Mouse (Mus musculus): ENCODE results near the gene Neurog3.

Neurog3 gene

DNA sequence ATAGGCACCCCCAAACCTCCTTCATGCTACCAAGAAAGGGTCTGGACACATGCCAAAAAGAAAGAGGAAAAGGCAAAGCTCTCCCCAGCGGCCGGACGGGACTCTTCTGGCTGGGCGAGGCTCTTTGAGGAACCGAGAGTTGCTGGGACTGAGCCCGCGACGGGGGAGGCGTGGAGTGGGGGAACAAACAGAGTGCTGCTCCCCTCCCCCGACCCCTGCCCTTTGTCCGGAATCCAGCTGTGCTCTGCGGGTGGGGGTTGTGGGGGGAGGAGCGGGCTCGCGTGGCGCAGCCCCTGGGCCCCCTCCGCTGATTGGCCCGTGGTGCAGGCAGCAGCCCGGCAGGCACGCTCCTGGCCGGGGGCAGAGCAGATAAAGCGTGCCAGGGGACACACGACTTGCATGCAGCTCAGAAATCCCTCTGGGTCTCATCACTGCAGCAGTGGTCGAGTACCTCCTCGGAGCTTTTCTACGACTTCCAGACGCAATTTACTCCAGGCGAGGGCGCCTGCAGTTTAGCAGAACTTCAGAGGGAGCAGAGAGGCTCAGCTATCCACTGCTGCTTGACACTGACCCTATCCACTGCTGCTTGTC is at the start of gene Neurog3:
Gene Neurog3 (plus strand): TSS at position 400 of the 591 bp plus-strand sequence.
- DNase-seq: peak in 1 of 2 experiments; percentile 36

DNA sequence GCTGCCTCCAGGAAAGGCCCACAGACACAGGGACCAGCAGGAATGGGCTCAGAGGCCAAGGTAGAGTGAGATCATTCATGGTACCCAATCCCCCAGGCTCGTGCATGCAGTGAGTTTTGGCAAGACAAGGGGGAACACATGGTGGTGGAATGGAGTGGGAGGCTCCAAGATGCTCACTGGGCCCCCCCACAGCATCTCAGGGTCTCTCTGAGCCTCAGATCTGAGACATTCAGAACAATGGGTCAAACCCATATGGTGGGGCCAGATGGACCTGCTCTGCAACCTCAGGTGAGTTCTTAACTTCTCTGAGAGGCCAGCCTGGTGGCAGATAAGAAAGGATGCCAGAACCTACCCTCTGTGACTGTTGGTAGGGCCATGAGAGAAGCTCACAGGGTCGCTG is 46.8 kb upstream of the Neurog3 start:
- DNase-seq: no peak

DNA sequence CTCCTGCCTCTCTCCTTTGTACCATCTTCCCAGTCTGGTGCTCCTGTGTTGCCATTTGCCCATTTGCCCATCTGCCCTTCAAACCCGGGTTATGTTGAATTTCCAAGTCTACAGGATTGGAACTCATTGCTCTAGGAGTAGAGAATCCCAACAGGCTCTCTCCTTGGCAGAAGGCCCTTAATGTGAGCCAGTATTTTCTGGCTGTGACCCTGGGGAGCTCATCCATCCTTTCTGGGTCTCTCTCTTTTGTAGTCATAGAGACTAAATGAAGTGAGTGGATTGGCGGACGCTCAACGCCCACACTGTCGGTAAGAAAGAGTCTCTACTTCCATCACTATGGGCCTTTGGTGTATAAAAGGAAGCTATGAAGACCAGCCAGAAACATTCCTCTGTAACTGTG is 46.1 kb upstream of the Neurog3 start:
- no peak for DNase-seq

DNA sequence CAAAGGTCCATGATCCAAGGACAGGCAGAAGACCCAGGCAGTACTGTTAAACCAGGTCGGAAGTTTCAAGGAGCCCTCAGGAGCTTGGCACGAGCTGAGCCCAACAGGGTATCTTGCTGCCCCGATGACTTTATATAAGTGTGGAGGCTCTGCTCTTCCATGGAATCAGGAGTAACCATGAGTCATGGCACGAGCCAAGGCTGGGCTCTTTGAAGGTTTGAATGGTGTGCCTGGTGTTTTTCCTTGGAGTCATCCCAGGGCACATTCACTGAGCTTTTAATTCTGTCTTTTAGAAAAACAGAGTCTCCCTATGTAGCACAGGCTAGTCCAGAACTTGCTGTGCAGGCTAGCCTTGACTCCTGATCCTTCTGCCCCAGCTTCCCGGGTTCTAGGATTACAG is 44.5 kb upstream of the Neurog3 start:
- no peak for DNase-seq

DNA sequence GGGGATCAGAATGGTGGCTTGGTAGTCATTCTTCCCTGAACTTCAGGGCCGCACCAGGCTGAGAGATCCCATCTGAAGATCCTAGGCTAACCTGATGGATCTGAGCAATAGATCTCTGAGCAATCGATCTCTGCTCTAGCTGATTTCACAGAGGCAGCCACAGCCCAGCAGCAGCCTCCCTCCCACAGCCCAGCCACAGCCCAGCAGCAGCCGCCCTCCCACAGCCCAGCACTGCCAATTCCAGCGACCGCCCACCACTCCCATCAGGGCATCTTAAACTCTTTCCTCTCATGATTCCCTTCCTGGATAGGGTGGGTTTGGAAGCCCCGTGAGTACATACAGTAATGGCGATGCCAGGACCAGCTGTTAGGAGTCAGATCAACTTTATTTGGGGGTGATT is 43.8 kb upstream of the Neurog3 start:
- DNase-seq: no peak

DNA sequence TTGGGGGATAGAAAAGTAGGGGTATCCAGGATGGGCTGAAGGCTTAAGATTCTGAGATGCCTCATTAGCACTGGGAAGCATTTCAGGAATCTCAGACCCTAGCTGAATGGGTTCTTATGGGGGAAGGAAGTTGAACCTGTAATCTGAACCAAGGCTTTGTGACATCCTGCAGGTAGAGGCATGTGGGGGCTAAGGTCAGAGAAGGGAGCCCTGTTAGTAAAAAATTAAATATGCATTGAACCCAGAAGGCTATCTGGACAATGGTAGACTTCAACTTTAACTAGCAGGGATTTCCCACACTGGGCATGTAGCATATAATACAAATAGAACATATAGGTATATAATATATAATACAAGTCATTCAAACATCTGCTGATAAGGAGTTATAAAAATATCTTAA is 43.4 kb upstream of the Neurog3 start:
- no peak for DNase-seq

DNA sequence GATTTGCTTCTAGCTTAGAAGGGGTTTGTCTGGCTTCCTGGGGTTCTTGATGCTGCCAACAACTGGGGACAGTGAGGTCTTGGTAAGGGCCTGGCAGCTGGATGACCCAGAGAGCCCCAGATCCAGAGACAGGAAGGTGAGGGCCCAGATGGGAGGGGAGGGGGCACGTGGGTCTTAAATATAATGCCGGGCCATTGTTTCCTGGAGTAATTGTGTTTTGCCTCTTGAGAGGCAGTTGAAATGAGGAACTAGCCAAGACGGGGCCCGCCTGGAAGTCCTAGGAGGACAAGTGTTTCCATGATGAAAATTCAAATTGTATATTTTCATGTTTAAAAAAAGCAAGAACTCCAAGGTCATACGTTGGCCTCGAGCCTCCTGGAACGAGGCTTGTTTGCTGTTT is 39.0 kb upstream of the Neurog3 start:
- DNase-seq: no peak

DNA sequence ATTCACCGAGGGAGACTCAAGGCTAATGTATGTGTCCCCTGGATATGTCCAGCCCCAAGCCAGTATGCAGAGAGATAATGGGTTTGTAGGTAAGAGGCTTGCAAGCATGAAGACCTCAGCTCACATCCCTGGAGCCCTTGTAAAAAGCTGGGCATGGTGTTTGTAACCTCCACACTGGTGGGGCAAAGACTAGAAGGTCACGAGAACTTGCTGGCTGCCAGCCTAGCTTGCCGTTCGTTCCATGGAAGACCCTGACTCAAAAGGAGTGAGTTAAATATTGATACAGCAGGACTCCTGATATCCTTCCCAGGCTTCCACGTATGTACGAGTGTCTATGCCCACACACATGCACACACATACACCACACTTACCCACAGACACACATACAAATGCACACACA is 38.5 kb upstream of the Neurog3 start:
- no peak for DNase-seq

DNA sequence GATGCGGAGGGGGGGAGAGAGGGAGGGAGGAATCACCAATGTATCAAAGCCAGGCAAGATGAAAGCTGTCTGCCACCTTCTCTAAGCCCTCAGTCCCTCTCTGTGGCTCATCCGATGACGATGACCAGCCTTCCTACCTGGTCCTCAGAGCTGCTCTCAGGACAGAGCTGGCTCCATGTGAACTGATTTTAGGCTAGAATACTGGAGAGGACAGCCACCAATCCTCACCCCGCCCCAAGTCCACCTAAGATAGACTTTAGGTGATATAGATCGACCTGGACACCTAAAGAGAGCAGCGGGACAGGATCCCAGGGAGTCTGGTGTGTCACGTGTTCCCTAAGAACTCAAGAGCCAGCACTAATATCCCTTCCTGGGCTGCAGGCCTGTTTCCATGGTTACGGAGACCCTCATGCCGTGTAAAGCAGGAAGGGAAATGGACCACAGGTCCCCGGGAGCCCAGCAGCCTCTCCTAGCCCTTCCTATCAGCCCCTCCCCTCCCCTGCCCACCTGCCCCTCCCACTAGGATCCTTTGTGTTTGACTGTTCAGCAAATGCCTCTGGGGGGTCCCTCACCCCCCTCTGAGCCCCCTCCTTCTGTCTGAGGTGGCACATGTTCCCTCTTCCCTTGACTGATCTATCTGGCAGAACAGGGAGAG is 33.0 kb upstream of the Neurog3 start:
- no peak for DNase-seq

DNA sequence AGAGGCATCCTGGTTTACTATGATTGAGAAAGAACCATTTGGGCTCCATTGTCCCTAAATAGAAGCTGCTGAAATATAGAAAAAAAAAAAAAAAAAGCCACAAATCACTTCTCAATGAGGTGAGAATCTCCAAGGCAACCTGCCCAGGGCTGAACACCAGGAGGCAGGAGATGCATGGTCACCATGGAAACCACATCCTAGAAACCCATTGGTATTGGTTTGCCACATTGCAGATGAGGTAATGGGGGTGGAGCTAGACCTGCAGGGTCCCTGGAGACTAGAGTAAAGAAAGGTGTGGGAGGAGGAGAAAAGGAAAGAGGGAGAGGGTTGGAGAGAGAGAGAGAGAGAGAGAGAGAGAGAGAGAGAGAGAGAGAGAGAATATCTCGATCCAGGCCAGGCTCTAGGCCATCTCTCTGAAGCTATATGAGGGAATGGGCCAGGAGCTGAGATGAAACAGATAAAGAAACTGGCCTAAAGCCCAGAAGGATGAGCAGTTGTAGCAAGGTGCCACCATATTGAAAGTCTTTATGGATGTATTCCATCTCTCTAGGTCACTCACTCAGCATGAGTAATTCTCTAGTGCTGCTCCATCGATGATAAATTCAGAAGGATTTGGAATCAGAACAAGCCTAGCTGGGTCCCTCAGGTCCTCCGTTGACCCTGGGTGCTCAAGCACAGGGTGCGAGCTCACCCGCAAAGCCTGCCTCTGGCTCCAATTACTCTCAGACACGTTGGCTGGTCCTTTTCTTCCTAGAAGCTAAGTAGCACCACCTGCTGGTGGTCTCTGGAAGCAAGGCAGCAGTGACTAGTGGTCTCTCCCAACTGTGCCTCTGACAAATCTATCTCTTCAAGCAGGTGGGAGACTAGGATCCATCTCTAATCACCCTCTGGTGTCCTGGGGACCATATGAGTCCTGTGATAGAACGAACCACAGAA is 31.1 kb upstream of the Neurog3 start:
- DNase-seq: peak; percentile 62 to 79

DNA sequence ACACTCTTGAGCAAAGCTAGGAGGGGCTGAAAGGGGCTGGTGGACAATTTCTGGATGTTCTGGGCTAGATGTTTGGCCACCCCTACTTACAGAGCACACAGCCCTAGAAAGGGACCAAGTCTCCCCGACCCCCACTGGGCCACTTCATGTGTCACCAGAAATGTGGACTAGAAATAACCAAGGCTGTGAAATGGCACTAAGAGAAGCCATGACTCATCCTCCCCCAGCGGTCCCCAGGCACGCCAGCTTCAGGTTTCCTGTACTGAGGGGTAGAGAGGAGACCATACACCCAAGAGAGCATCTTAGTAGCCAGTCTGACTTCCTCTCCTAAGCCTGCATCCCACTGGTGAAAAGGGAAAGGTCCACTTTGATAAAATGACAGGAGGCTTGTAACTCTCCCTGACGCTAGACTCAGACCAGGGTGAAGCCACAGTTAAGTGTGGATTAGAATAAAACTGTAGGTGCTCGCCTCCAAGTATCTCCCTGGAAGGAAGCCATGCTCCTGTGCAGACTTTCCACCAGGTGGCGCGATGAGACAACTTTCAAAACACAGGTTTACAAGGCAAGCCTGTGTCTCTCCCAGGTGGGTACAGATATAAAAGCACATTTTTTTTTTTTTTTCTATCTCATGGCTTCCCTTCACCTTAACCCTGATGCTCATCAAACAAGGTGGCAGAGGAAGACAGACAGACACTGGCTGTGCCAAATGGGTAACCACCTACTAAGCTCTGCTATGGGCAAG is 27.9 kb upstream of the Neurog3 start:
- DNase-seq: peak in 1 of 2 experiments; percentile 66

DNA sequence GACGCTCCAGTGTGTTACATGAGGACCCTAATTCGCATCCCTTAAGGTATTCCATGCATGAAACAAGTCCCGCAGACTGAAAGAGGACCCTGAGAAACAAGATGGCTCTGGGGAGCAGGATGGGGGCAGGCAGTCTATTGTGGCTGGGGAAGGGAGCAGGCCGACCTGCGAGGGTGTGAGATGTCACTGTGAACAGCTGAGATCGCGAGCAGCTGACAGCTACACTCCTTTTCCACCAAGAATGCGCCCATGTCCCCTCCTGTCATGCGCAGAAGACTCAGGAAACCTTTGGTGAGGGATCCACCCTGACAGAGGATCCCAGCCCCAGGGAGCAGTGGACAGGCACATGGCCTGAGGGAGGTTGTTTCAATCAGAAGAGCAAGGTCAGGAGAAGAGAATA is 25.8 kb upstream of the Neurog3 start:
- no peak for DNase-seq

DNA sequence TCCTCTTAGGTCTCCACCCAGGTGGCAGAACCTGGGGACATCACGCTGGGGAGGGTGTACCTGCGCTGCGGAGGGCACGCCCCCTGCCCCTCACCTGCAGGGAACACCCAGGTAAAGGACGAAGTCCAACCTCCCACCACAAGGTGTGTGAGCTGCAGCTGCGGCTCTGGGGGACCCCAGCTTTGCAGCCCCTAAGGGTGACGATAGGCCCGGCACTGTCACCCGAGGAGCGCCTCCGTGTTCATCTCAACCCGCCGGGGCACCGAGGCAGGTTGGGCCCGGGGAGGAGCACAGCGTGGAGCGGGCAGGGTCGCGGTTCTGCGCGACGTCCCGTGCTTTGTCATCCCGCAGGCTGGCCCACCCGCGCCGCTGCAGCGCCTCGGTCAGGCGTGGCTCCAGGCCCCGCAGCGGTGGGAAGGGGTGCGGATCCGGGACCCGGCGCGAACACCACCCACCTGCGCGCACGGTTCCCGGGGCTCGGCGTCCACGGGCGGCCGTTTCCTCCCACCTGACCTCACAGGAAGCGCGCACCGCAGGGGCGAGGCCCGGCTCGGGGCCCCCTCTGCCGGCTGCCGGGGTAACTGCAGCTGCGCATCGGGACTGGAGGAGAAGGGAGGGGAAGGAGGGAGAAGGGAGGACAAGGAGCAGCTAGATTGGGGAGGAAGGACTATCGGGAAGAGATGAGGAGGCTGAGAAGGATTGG is 22.2 kb upstream of the Neurog3 start:
- peak; percentile 82 to 87 for DNase-seq

DNA sequence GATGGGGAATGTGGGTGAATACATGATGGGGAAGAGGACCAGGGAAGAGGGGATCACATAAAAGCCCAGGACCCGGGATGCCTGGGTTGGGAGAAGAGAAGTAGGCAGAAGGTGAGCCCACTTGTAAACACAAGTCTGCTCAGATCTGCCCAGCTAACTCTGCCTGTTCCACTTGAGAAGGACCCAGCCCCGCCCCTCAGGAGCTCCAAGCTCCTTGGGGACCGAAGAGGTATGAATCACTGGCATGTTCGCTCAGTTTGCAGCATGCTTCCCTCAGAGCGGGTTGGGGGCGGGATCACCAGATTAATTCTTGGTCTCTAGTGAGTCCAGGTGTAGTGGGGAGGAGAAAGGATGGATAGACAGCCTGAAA is 21.7 kb upstream of the Neurog3 start:
- peak in 1 of 2 experiments; percentile 40 for DNase-seq

DNA sequence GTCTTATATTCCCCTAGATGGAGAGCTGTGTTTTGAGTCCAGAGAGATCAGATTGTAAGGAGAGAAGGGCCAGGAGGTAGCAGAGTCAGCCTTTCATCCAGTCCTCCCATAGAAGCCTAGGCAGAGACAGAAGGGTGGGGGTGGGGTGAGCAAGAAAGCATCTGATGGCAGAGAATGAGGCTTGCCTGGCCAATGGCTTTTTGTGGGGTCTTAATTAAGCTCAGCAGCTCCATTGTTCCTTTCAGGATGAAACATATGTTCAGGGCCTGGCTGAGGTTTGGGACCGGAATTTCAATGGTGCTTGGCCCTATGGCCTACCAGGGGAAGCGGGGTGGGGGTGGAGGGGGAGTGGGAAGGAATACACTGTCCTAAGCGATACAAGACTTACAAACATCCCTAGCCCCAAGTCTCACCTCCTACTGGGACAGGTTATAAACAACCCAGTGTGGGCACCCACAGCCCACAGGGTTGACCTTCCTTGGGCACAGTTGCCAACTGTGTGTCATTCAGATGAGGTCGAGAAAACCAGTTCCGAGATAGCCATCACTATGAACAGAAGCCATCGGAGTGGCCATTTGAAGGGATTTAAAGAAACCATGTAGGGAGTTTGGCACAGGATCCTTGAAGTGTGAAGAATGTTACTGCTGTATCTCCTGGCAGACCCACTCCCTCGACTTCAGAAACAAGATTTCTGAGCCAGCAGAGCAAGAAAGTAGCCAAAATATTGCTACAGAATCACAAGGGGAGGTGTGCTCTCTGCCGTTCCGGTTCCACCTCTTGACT is 18.8 kb upstream of the Neurog3 start:
- no peak for DNase-seq

DNA sequence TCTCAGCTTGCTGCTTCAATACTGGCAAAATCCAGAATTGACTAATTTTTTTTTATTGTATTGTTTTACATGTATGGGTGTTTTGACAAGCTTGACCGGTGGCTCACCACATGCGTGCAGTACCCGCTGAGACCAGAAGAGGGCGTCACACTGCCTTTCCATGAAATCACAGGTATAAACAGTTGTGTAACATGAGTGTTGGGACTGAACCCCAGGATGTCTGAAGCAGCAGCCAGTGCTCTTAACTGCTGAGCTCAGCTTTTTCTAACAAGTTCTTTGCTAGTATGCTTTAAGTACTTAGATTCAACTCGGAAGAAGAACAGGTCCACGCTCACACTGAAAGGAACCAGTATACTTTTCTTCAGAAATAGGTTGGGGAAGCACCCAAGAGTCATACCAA is 5.8 kb upstream of the Neurog3 start:
- no peak for DNase-seq

DNA sequence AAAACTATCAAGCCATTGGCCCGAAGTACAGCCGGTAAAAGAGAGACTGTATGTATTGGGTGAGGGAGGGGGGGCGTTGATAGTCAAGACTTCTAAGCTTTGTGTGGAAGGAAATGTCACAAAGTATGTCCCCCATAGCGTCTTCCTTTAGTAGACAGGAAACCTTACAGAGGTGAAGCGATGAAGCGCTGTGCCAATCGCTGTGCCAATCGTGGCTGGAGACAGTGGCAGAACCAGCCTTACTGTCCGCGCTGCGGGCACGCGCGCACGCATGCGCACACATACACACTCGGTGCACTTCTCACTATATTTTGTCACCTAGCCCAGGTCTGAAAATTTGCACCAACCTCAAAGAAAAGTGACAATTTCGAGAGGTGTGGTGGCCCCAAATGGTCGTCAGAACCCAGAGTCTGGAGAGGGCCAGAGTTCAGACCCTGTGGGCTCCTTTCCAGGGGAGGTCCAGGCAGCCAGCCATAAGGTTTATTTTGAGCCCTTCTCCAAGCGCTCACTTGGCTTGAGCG is 5.1 kb upstream of the Neurog3 start:
- DNase-seq: no peak

DNA sequence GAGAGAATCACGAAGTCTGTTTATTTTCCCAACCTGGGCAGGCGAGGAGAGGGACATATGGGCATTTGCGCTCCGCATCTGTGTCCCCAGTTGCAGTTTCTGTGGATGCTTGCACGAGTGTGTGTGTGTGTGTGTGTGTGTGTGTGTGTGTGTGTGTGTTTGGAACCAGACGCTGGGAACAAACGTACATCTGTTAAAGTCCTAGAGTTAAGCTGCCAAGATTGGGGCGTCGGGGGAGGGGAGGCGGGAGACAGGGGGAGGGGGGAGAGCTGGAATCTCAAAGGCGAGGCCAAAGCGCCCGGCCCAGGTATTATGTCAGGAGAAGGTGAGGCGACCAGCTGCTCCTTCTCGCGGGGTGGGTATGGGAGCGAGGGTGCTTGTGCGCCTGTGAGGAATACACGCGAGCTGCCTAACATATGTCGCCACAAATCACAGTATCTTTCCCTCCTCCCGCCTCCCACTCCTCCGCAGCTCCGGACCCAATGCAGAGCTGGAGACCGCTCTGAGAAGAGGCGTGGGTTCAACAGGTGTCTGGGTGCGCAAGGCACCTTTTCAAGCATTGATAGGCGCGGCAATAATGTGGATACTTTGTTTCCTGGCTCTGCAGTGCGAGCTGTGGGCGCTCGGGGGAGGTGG is 4.5 kb upstream of the Neurog3 start:
- DNase-seq: no peak

DNA sequence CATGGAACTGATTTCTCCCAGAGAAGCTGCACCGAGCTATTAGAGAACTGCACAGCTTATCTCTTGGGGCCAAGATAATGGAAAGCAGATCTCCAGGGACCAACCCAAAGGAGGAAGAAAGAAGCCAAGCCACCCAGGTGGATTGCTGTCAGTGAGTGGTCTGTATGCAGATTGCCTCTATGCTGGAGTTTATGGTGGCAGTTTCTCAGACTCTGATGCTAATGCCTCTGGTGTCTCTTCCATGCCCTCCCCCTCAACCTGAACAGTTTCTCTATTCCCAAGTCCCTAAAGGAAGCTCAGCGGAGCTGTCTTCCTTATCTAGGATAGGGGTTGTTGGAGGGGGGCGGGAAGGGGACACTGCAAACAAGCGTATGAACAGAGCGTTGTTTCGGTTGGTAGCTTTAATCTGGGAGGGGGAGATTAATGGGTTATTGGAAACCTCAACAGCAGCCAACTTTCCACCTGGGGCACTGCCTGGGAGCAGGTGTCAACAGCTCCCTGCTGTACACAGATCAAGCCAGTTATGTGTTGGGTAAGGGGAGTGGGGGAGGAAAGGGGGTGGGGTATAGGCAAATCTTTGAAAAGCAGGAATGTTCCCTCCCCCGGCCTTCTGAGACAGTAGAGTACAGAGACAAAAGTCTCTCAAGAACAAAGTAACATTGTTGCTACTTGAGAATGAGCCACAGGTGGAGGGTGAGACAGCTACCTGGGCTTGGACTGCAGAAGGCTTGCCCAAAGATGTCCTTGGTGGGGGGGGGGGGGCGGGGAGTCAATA is 3.0 kb downstream of the Neurog3 start:
- no peak for DNase-seq

DNA sequence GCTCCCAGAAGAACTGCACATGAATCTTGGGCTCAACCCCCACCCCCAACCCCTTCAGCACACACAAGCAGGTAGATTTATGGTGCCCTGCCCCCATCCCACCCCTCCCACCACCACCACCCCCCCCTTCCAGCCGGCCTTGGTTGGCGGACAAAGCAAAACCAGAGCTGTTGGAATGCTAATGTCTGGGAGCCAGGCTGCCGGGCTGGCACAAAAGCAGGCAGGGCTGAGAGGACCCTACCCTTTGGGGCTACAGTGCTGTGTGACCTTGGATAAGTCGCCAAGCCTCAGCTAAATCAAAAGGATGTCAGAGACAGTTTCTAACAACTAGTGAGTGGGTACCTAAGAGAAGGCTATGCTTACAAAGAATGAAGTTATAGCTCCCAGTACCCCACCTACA is 4.3 kb downstream of the Neurog3 start:
- no peak for DNase-seq
